Mouse (Mus musculus): ENCODE results near the gene Zfp541. TPM values are rescaled to one million over a fixed set of nuclear protein-coding genes. Genes with fewer than 3 reads are reported as not detected.

Gene Zfp541
- polyA plus RNA-seq, 1 experiment from 2014 or later, result not detected

- Histone ChIP-seq H3K27me3 (no peaks in the 10 kb centered on the region), H3K9me3 (no peaks in the 10 kb centered on the region), H3K36me3 (peaks cover 8% of the 10 kb centered on the region; the same call in 1 of the 2 replicates), H3K9ac (replicated peaks) (no peak overlapping the region), H3K4me3 (no peak overlapping the region), H3K4me2 (replicated peaks) (no peak overlapping the region), H3K27ac (replicated peaks) (no peak overlapping the region), H3K4me1 (no peaks in the 10 kb centered on the region)
- ATAC-seq (ENCODE audit: low FRiP score, low read depth), result no peak
- WGBS, result 88% methylated on average over 4 of the region's 4 CpGs
Observed at GRCm38 (mm10) chr7:16031072-16031471, 30.5 kb upstream of the Zfp541 start.

GRCm38 (mm10) chr7:16033059-16033458 is 28.6 kb upstream of the Zfp541 start:
- WGBS, result 92% methylated on average over 1 of the region's 1 CpGs
- Histone ChIP-seq H3K27me3 (no peaks in the 10 kb centered on the region), H3K9me3 (no peaks in the 10 kb centered on the region), H3K9ac (replicated peaks) (no peak overlapping the region), H3K36me3 (no peaks in the 10 kb centered on the region; the same call in 1 of the 2 replicates), H3K27ac (replicated peaks) (no peak overlapping the region), H3K4me3 (no peak overlapping the region), H3K4me2 (replicated peaks) (no peak overlapping the region), H3K4me1 (no peaks in the 10 kb centered on the region)
- ATAC-seq (ENCODE audit: low FRiP score, low read depth), result no peak

GRCm38 (mm10) chr7:16033580-16034461 is 27.8 kb upstream of the Zfp541 start:
- WGBS, result 96% methylated on average over 8 of the region's 8 CpGs
- H3K9ac ChIP-seq (replicated peaks), result no peak overlapping the region

GRCm38 (mm10) chr7:16036972-16037371 is 24.6 kb upstream of the Zfp541 start:
- ATAC-seq (ENCODE audit: low FRiP score, low read depth), result no peak
- no peaks in the 10 kb centered on the region for H3K27me3 ChIP-seq
- H3K9me3 ChIP-seq, result no peaks in the 10 kb centered on the region
- no peak overlapping the region for H3K4me3 ChIP-seq
- no peak overlapping the region for H3K27ac ChIP-seq (replicated peaks)
- no peak overlapping the region for H3K4me2 ChIP-seq (replicated peaks)
- H3K36me3 ChIP-seq, result no peaks in the 10 kb centered on the region; the same call in 1 of the 2 replicates
- H3K9ac ChIP-seq (replicated peaks), result no peak overlapping the region
- WGBS, result 96% methylated on average over 6 of the region's 6 CpGs
- H3K4me1 ChIP-seq, result no peaks in the 10 kb centered on the region

More at GRCm38 (mm10) chr7:16033580-16034461, 27.8 kb upstream of the Zfp541 start:
- Histone ChIP-seq H3K27me3 (no peaks in the 10 kb centered on the region), H3K9me3 (no peaks in the 10 kb centered on the region), H3K4me1 (no peaks in the 10 kb centered on the region), H3K4me2 (replicated peaks) (no peak overlapping the region), H3K27ac (replicated peaks) (no peak overlapping the region), H3K4me3 (no peak overlapping the region), H3K36me3 (no peaks in the 10 kb centered on the region; the same call in 1 of the 2 replicates)
- ATAC-seq (ENCODE audit: low FRiP score, low read depth), result no peak

- 90% methylated on average over 5 of the region's 5 CpGs for WGBS
- Histone ChIP-seq H3K36me3 (no peaks in the 10 kb centered on the region), H3K4me2 (replicated peaks) (no peak overlapping the region), H3K4me1 (peaks cover 11% of the 10 kb centered on the region), H3K27me3 (no peaks in the 10 kb centered on the region), H3K9me3 (no peaks in the 10 kb centered on the region), H3K27ac (replicated peaks) (no peak overlapping the region), H3K4me3 (no peak overlapping the region), H3K9ac (replicated peaks) (no peak overlapping the region)
- no peak for ATAC-seq (ENCODE audit: low FRiP score, low read depth)
Observed at GRCm38 (mm10) chr7:16039363-16039762, 22.3 kb upstream of the Zfp541 start.

- 83% methylated on average over 2 of the region's 2 CpGs for WGBS
Observed at GRCm38 (mm10) chr7:16041208-16041607, 20.4 kb upstream of the Zfp541 start.

GRCm38 (mm10) chr7:16042850-16043775 is 18.5 kb upstream of the Zfp541 start:
- H3K36me3 ChIP-seq, result no peaks in the 10 kb centered on the region
- no peak overlapping the region for H3K4me2 ChIP-seq (replicated peaks)
- H3K27ac ChIP-seq (replicated peaks), result no peak overlapping the region
- no peak overlapping the region for H3K4me3 ChIP-seq
- H3K9me3 ChIP-seq, result no peaks in the 10 kb centered on the region
- ATAC-seq (ENCODE audit: low FRiP score, low read depth), result no peak
- peaks cover 32% of the 10 kb centered on the region for H3K4me1 ChIP-seq
- WGBS, result 84% methylated on average over 10 of the region's 10 CpGs
- no peaks in the 10 kb centered on the region for H3K27me3 ChIP-seq
- H3K9ac ChIP-seq (replicated peaks), result no peak overlapping the region

More at GRCm38 (mm10) chr7:16041208-16041607, 20.4 kb upstream of the Zfp541 start:
- H3K9me3 ChIP-seq, result no peaks in the 10 kb centered on the region
- H3K4me3 ChIP-seq, result no peak overlapping the region
- ATAC-seq (ENCODE audit: low FRiP score, low read depth), result no peak
- H3K4me1 ChIP-seq, result peaks cover 30% of the 10 kb centered on the region
- no peak overlapping the region for H3K4me2 ChIP-seq (replicated peaks)
- H3K27me3 ChIP-seq, result no peaks in the 10 kb centered on the region
- H3K9ac ChIP-seq (replicated peaks), result no peak overlapping the region
- no peaks in the 10 kb centered on the region for H3K36me3 ChIP-seq
- no peak overlapping the region for H3K27ac ChIP-seq (replicated peaks)

- H3K9ac ChIP-seq (replicated peaks), result peak overlapping the region; percentile 43
- 0 out of 2 replicates have a peak overlapping the region, but pooled peaks have one; percentile 4 for H3K4me3 ChIP-seq
- H3K27ac ChIP-seq (replicated peaks), result peak overlapping the region; percentile 66
Observed at GRCm38 (mm10) chr7:16043861-16044435, 17.7 kb upstream of the Zfp541 start.

GRCm38 (mm10) chr7:16044531-16044930 is 17.1 kb upstream of the Zfp541 start:
- H3K4me2 ChIP-seq (replicated peaks), result peak overlapping the region; percentile 77
- H3K27me3 ChIP-seq, result no peaks in the 10 kb centered on the region
- H3K9ac ChIP-seq (replicated peaks), result peak overlapping the region; percentile 43; the same call in 1 of the 2 replicates
- H3K27ac ChIP-seq (replicated peaks), result peak overlapping the region; percentile 66
- 37% methylated on average over 5 of the region's 5 CpGs for WGBS
- H3K36me3 ChIP-seq, result no peaks in the 10 kb centered on the region
- H3K9me3 ChIP-seq, result no peaks in the 10 kb centered on the region
- peaks cover 40% of the 10 kb centered on the region for H3K4me1 ChIP-seq
- H3K4me3 ChIP-seq, result 0 out of 2 replicates have a peak overlapping the region, but pooled peaks have one; percentile 4
- ATAC-seq (ENCODE audit: low FRiP score, low read depth), result no peak

More at GRCm38 (mm10) chr7:16043861-16044435, 17.7 kb upstream of the Zfp541 start:
- H3K4me2 ChIP-seq (replicated peaks), result peak overlapping the region; percentile 77
- H3K9me3 ChIP-seq, result no peaks in the 10 kb centered on the region
- H3K36me3 ChIP-seq, result no peaks in the 10 kb centered on the region
- WGBS, result 16% methylated on average over 3 of the region's 3 CpGs
- peaks cover 34% of the 10 kb centered on the region for H3K4me1 ChIP-seq
- H3K27me3 ChIP-seq, result no peaks in the 10 kb centered on the region
- no peak for ATAC-seq (ENCODE audit: low FRiP score, low read depth)

- Histone ChIP-seq H3K9me3 (no peaks in the 10 kb centered on the region), H3K27me3 (no peaks in the 10 kb centered on the region), H3K9ac (replicated peaks) (peak overlapping the region; percentile 99), H3K27ac (replicated peaks) (peak overlapping the region; percentile 97), H3K4me1 (peaks cover 50% of the 10 kb centered on the region), H3K4me3 (peak overlapping the region; percentile 94), H3K36me3 (no peaks in the 10 kb centered on the region), H3K4me2 (replicated peaks) (peak overlapping the region; percentile 77)
- ATAC-seq (ENCODE audit: low FRiP score, low read depth), result no peak
- WGBS, result 65% methylated on average over 2 of the region's 2 CpGs
Observed at GRCm38 (mm10) chr7:16045538-16045937, 16.1 kb upstream of the Zfp541 start.

- H3K4me2 ChIP-seq (replicated peaks), result peak overlapping the region; percentile 77
- H3K27ac ChIP-seq (replicated peaks), result peak overlapping the region; percentile 97
- no peaks in the 10 kb centered on the region for H3K9me3 ChIP-seq
- H3K4me3 ChIP-seq, result peak overlapping the region; percentile 94
- H3K9ac ChIP-seq (replicated peaks), result peak overlapping the region; percentile 99
- H3K36me3 ChIP-seq, result no peaks in the 10 kb centered on the region
- peaks cover 51% of the 10 kb centered on the region for H3K4me1 ChIP-seq
- no peak; the same call in 1 of the 2 replicates for ATAC-seq (ENCODE audit: low FRiP score, low read depth)
- H3K27me3 ChIP-seq, result no peaks in the 10 kb centered on the region
- 4% methylated on average over 7 of the region's 7 CpGs for WGBS
Observed at GRCm38 (mm10) chr7:16046101-16046480, 15.5 kb upstream of the Zfp541 start.

Measured in midbrain, embryonic 12.5 days (tissue).